Mouse (Mus musculus): ENCODE data around the gene Supt5. TPM values are rescaled to one million over a fixed set of nuclear protein-coding genes. Genes with fewer than 3 reads are reported as not detected.

The Supt5 gene
- total RNA-seq, 1 experiment from 2014 or later: 118 TPM

DNA sequence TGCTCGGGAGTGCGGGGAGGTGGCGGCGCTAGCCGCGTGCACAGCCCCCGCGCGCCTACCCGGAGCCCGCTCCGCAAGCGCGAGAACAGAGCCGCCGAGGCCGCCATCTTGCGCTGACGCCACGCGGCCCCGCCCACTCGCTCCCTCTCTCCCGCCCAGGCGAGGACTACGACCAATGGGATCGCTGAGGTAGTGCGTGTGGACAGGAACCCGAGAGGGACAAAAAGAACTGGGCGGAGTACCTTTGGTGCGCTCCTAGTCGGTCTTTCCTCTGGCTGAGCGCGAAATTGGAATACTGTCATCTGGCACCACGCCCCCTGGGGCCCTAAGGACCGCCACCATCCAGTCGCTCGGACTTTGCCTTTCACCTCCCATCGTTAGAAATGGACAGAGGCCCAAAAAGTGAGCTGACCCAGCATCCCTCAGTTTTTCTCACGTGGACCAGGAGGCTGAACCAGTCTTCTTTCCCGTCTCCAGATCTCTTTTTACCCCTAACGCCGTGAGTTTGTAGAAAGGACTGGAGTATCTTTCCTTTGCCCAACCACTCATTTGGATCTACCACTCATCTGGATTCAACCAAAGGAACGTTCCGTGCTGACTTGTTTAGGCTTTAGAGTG is 26.5 kb downstream of the Supt5 start, which contains the start of gene Timm50:
TSS of gene Timm50 (minus strand) at position 147 of the 618 bp plus-strand sequence.
- peak; percentile 97 for ATAC-seq (ENCODE audit: extremely low read depth, insufficient number of reproducible peaks, low FRiP score, poor library complexity, severe bottlenecking)

- no peak for ATAC-seq (ENCODE audit: extremely low read depth, insufficient number of reproducible peaks, low FRiP score, poor library complexity, severe bottlenecking)
Measured at GRCm38 (mm10) chr7:28311151-28311925, 27.2 kb downstream of the Supt5 start.

GRCm38 (mm10) chr7:28309737-28310136 is 28.8 kb downstream of the Supt5 start:
- ATAC-seq (ENCODE audit: extremely low read depth, insufficient number of reproducible peaks, low FRiP score, poor library complexity, severe bottlenecking): no peak

DNA sequence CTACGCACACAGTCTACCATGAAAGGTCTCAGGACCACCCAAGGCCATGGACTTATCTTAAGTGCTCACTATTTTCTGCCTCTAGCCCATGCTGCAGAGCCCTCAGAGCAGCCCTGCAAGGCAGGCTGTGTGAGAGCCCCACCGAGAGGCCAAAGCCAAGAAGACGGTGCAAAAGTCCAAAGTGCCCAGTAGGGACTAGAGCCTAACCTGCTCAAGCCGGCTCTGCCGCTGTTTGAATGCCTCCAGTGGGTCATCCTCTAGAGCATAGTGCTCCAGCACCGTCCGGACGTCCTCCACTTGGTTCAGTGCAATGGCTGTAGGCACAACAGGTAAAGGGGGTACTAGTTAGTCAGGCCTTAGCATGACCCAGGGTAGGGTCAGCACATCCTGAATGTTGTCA is 32.3 kb downstream of the Supt5 start:
- ATAC-seq (ENCODE audit: extremely low read depth, insufficient number of reproducible peaks, low FRiP score, poor library complexity, severe bottlenecking): no peak

GRCm38 (mm10) chr7:28305641-28306040 is 32.9 kb downstream of the Supt5 start:
- ATAC-seq (ENCODE audit: extremely low read depth, insufficient number of reproducible peaks, low FRiP score, poor library complexity, severe bottlenecking): no peak

- ATAC-seq (ENCODE audit: extremely low read depth, insufficient number of reproducible peaks, low FRiP score, poor library complexity, severe bottlenecking): no peak
Measured at GRCm38 (mm10) chr7:28301616-28302433, 36.7 kb downstream of the Supt5 start, which contains the start of gene Dll3. TSS of gene Dll3 (minus strand) at chr7:28302238.

DNA sequence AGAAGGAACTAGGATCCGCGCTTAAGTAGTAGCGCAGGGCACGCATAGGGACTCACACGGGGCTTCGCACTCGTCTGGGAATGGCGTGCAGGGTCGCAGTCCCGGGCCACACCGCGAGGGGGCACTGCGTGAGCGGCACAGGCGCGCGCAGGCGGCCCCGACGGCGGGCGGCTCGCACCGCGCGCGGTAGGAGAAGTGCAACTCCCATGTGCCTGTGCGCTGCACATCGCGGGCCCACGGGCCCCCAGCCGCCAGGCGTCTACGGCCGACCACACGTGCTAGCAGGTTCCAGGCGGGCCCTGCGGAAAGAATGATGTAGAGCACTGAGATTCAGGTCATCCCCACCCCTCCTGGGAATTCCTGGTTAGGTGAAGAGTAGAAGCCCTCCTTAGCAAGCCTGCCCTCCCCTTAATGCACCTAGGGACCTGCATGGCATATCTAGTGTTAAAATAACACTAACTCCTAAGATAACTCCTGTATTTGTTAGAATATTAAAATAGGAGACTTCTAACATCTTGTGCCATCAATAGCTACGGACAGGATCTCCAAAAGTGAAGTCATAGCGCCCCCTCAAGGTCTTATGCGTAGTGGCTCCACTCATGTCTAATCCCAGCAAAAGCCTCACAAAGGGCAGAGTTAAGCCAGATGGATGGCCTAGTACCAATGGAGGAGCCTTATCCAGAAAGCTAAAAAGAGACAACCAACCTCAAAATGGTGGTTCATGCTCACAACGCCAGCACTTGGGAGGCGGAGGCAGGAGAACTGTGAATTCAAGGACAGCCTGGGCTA is 39.5 kb downstream of the Supt5 start:
- no peak for ATAC-seq (ENCODE audit: extremely low read depth, insufficient number of reproducible peaks, low FRiP score, poor library complexity, severe bottlenecking)

GRCm38 (mm10) chr7:28294481-28294880 is 44.1 kb downstream of the Supt5 start:
- no peak for ATAC-seq (ENCODE audit: extremely low read depth, insufficient number of reproducible peaks, low FRiP score, poor library complexity, severe bottlenecking)

DNA sequence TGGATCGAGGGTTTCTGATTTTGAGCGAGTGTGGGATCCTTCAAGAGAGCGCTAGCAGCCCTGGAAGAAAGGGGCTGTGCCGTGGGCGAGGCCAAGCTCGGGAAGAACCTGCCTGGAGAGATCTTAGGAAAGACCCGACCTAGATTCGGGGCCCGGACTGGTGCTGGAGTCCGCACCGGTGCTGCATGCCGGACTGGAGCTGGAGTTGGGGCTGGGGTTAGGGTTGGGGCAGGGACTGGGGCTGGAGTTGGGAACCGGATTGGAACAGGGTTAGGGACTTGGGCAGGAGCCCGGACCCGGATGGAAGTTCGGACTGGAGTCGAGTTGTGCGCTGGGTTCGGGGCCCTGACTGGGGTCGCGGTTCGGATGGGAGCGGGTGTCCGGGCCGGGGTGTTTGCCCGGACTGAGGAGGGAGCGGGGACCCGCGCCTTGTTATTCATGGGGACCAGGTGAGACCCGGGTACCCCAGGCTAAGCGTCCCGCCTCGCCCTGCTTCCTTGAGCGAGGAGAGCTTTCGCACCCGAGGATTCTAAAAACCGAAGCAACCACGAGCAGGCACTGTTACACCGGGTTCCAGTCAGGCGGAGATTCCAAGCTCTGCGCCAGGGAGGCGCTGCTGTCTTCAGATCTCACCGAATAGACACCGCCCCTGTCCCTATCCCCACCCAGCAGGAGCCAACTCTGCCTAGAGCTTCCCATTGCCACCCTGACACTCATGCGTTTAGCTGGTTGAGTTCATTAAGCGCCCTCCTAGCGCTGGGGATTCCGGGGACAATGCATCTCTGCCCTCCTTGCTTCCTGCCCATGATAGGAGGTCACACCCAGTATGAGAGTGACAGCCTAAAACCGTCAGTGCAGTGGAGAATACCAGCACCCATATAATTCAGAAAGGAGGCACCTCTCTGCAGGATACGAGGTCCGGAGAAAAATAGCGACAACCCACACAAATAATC is 47.6 kb downstream of the Supt5 start, which contains the start of gene Selenov:
TSS of gene Selenov (minus strand) at position 549 of the 953 bp plus-strand sequence.
- no peak for ATAC-seq (ENCODE audit: extremely low read depth, insufficient number of reproducible peaks, low FRiP score, poor library complexity, severe bottlenecking)

DNA sequence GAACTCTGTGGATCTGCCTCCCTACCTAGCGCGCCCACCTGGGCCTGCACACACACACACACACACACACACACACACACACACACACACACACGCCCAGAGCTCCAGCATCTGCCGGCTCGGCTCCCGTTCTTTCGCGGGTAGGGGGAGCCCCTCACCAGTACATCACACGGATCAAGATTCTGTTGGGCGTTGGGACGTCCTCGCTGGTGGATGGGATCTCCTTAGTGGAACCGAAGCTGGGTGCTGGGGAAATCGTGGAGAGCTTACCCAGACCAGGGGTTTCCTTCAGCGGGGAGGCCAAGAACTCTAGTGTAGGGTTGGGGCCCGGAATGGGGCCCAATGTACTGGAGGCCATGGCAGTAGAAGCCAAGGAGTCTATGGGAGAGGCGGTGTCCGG is 48.4 kb downstream of the Supt5 start:
- no peak for ATAC-seq (ENCODE audit: extremely low read depth, insufficient number of reproducible peaks, low FRiP score, poor library complexity, severe bottlenecking)

- ATAC-seq (ENCODE audit: extremely low read depth, insufficient number of reproducible peaks, low FRiP score, poor library complexity, severe bottlenecking): no peak
Measured at GRCm38 (mm10) chr7:28280630-28281029, 57.9 kb downstream of the Supt5 start.

DNA sequence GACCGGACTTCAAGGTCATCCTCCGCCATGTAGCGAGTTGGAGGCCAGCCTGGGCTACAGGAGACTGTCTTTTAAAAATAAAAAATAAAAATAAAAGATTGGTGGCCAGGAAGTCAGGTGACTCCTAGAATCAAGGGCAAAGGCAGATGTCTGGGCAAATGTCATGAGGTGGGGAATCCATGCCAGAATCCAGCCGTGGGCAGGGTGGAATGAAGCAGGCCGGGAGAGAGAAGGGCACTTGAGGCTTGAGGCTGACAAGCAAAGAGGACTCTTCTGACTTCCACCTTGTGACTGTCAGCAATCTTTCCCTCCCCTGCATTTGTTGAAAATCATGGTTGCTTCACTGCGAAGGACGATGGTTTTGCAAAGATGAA is 60.3 kb downstream of the Supt5 start:
- ATAC-seq (ENCODE audit: extremely low read depth, insufficient number of reproducible peaks, low FRiP score, poor library complexity, severe bottlenecking): no peak

- ATAC-seq (ENCODE audit: extremely low read depth, insufficient number of reproducible peaks, low FRiP score, poor library complexity, severe bottlenecking): peak; percentile 96
Measured at GRCm38 (mm10) chr7:28277615-28278278, 60.8 kb downstream of the Supt5 start, which contains the start of gene Eid2b. TSS of gene Eid2b (plus strand) at chr7:28277739.

GRCm38 (mm10) chr7:28277237-28277614 is 61.3 kb downstream of the Supt5 start:
- ATAC-seq (ENCODE audit: extremely low read depth, insufficient number of reproducible peaks, low FRiP score, poor library complexity, severe bottlenecking): no peak

- ATAC-seq (ENCODE audit: extremely low read depth, insufficient number of reproducible peaks, low FRiP score, poor library complexity, severe bottlenecking): no peak
Measured at GRCm38 (mm10) chr7:28271761-28272160, 66.8 kb downstream of the Supt5 start.

- ATAC-seq (ENCODE audit: extremely low read depth, insufficient number of reproducible peaks, low FRiP score, poor library complexity, severe bottlenecking): no peak
Measured at GRCm38 (mm10) chr7:28269355-28269754, 69.2 kb downstream of the Supt5 start.

- no peak for ATAC-seq (ENCODE audit: extremely low read depth, insufficient number of reproducible peaks, low FRiP score, poor library complexity, severe bottlenecking)
Measured at GRCm38 (mm10) chr7:28268576-28268975, 70.0 kb downstream of the Supt5 start.
